Mouse (Mus musculus) NIH3T3 (cell line): ENCODE measurements around the gene Med20.

ENCODE experiments used
- DNase-seq: peaks from one replicate; pipeline ENCODE4 v3.0.0-alpha.2; 2012; ENCODE audit warnings: low read depth

Gene Med20

GRCm38 (mm10) chr17:47610849-47611660 is at the start of gene Med20, which contains the start of the genes Bysl and Gm20517:
Gene Med20, plus strand, starts transcription at chr17:47611582.
Gene Bysl, minus strand, starts transcription at chr17:47611492.
Gene Gm20517, plus strand, starts transcription at chr17:47611589.
- DNase-seq: peak; percentile 99

- DNase-seq: no peak
Measured at GRCm38 (mm10) chr17:47562875-47563274, 48.5 kb upstream of the Med20 start.

- no peak for DNase-seq
Measured at GRCm38 (mm10) chr17:47564612-47565011, 46.8 kb upstream of the Med20 start.

GRCm38 (mm10) chr17:47566133-47566532 is 45.2 kb upstream of the Med20 start:
- DNase-seq: no peak

- no peak for DNase-seq
Measured at GRCm38 (mm10) chr17:47567271-47567670, 44.1 kb upstream of the Med20 start.

GRCm38 (mm10) chr17:47568389-47568788 is 43.0 kb upstream of the Med20 start:
- DNase-seq: no peak

- no peak for DNase-seq
Measured at GRCm38 (mm10) chr17:47568951-47569527, 42.3 kb upstream of the Med20 start.

- DNase-seq: no peak
Measured at GRCm38 (mm10) chr17:47571621-47572020, 39.8 kb upstream of the Med20 start.

GRCm38 (mm10) chr17:47572436-47572835 is 38.9 kb upstream of the Med20 start:
- DNase-seq: no peak

- no peak for DNase-seq
Measured at GRCm38 (mm10) chr17:47574028-47574427, 37.4 kb upstream of the Med20 start.

GRCm38 (mm10) chr17:47574830-47575229 is 36.6 kb upstream of the Med20 start:
- no peak for DNase-seq

GRCm38 (mm10) chr17:47578655-47579054 is 32.7 kb upstream of the Med20 start:
- DNase-seq: no peak

- DNase-seq: no peak
Measured at GRCm38 (mm10) chr17:47580962-47581361, 30.4 kb upstream of the Med20 start.

GRCm38 (mm10) chr17:47588517-47588916 is 22.9 kb upstream of the Med20 start:
- no peak for DNase-seq

- no peak for DNase-seq
Measured at GRCm38 (mm10) chr17:47591073-47591472, 20.3 kb upstream of the Med20 start.

- peak; percentile 99 for DNase-seq
Measured at GRCm38 (mm10) chr17:47593215-47593853, 18.0 kb upstream of the Med20 start.

GRCm38 (mm10) chr17:47593854-47594182 is 17.6 kb upstream of the Med20 start:
- DNase-seq: no peak

GRCm38 (mm10) chr17:47594183-47594968 is 17.0 kb upstream of the Med20 start:
- peak; percentile 49 for DNase-seq

- no peak for DNase-seq
Measured at GRCm38 (mm10) chr17:47594969-47595247, 16.5 kb upstream of the Med20 start.

GRCm38 (mm10) chr17:47595248-47596161 is 15.9 kb upstream of the Med20 start:
- DNase-seq: peak; percentile 89

- DNase-seq: peak; percentile 20
Measured at GRCm38 (mm10) chr17:47596162-47596838, 15.1 kb upstream of the Med20 start.
